Mouse (Mus musculus) ovary, adult 2 months (tissue): ENCODE measurements around the gene Olfr397. TPM values are rescaled to one million over a fixed set of nuclear protein-coding genes. Genes with fewer than 3 reads are reported as not detected.

Source experiments
- polyA plus RNA-seq: library from polyadenylated mRNA; depleted of rRNA; stranded (reverse); fragments of >200 nt; gene quantifications from 2 replicates; pipeline ENCODE4 v1.2.3, GENCODE M21; 2012; rRNA removed

The Olfr397 gene
- polyA plus RNA-seq: not detected in 2 replicates

DNA sequence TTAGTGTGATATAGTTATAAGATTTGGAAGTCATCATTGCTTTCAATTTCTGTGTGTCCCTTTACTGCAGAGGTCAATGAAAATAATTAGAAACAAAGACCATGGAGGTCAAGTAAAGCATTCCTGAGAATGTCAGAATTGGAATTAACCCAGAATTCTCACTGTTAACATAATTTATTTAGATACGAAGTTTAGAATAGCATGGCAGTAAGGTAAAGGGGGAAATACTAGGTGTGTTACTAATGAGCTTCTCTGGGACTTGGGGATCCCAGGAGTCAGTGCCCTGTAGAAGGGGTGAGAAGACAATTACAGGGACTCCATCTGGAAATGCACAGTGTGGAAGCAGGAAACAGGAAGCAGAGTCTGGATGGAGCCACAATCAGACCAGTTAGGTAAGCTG, at the start of gene Olfr397:
Gene Olfr397 (plus strand): TSS at position 301 of the 400 bp plus-strand sequence.

DNA sequence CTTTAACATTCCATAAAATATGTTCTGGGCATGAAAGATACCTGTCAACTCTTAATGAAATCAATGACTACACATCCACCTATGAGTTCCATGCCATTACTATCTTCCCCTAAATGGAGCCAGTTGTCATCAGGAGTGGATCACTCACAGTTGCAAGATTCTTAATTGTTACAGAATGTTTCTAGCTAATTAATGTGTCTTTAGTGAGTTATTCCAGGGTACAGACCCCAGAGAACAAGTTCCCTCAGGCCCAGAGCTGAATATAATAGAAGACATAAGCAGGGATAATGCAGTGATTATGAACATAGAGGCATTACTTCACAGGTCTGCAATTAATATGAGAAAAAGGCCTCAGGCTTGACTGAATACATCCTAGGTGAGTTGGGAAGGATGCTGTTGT, 24.2 kb upstream of the Olfr397 start, which contains the start of gene Olfr23:
Gene Olfr23 (plus strand): TSS at position 301 of the 400 bp plus-strand sequence.

DNA sequence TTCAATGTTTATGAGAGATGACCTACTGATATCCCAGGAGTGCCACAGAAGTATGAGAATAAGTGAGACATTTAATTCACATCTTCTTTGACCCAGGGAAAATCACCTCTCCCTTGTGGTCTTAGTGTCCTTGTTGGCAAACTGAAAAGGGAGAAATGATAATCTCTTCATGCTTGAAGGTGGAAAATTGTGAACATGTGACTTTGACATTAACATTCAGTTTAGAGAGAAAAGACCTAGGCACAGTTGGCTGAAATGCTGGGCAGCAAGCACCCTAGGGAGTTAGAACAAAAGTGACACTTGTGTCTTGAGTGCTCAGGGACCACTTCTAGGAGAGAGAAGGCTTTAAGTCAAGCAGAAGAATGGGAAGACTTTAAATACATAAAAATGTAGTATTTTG, 29.7 kb downstream of the Olfr397 start, which contains the start of gene Olfr398:
Gene Olfr398 (minus strand): TSS at position 101 of the 400 bp plus-strand sequence.

Other genes with a start within 250 kb of the Olfr397 start
- gene Olfr389, start 180.1 kb upstream of the Olfr397 start, polyA plus RNA-seq: not detected in 2 replicates
- not detected in 2 replicates for gene Olfr390, start 177.9 kb upstream of the Olfr397 start, polyA plus RNA-seq
- not detected in 2 replicates for gene Olfr391-ps, start 157.8 kb upstream of the Olfr397 start, polyA plus RNA-seq
- not detected in 2 replicates for gene Olfr392, start 143.8 kb upstream of the Olfr397 start, polyA plus RNA-seq
- not detected in 2 replicates for gene Olfr393, start 109.4 kb upstream of the Olfr397 start, polyA plus RNA-seq
- not detected in 2 replicates for gene Olfr394, start 70.0 kb upstream of the Olfr397 start, polyA plus RNA-seq
- gene Olfr395, start 51.5 kb upstream of the Olfr397 start, polyA plus RNA-seq: not detected in 2 replicates
- not detected in 2 replicates for gene Olfr23, start 24.1 kb upstream of the Olfr397 start, polyA plus RNA-seq
- not detected in 2 replicates for gene Olfr398, start 29.6 kb downstream of the Olfr397 start, polyA plus RNA-seq
- gene Olfr139, start 95.7 kb downstream of the Olfr397 start, polyA plus RNA-seq: not detected in 2 replicates
- gene Olfr399, start 95.8 kb downstream of the Olfr397 start, polyA plus RNA-seq: not detected in 2 replicates
- not detected in 2 replicates for gene Zfp616, start 109.1 kb downstream of the Olfr397 start, polyA plus RNA-seq
- not detected in 2 replicates for gene Olfr401, start 152.9 kb downstream of the Olfr397 start, polyA plus RNA-seq
- not detected in 2 replicates for gene Olfr402, start 192.7 kb downstream of the Olfr397 start, polyA plus RNA-seq
- gene Olfr403, start 225.4 kb downstream of the Olfr397 start, polyA plus RNA-seq: not detected in 2 replicates